Mouse (Mus musculus): Measurements from ENCODE around the gene Soat2.

GRCm38 (mm10) chr15:102179924-102180323 lies 29.6 kb downstream of the Soat2 start:
- TF ChIP-seq CTCF (conservative IDR thresholded peaks at IDR 0.05; ENCODE audit: low read length) (no peak), POU5F1 (IDR thresholded peaks at IDR 0.05; ENCODE audit: borderline replicate concordance, low read length) (no peak)
